Comparison of ENCODE assay signal across 22 mouse cellular contexts in the genomic region with DNA sequence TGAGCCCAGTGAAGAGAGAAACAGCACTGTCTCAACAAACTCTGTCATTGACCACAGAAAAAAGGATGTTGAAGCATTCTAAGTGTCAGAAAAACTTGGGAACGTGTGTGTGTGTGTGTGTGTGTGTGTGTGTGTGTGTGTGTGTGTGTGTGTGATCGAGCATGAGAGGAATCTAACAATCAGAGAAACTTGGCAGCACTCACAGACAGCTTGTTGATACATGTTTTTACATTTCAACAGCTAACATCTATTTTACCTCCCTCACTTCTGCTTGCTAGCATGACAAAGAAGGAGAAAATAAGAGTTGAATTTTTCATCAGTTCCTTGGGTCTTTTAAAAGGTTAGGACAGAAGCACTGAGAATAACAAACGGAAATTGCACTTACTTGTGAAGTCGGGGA.
DNase-seq lines count a peak whose midpoint lies in the region; ATAC-seq and TF ChIP-seq lines count a peak whose summit lies in the region.
"Had no signal": no experiment of that assay in that cellular context is flagged by ENCODE, and none has a peak within 500 bp of the region (broad histone marks: within the 10 kb centered on the region; RNA-seq: fewer than 3 reads in every experiment).

No protein-coding gene starts in this region.

- peak; percentile 64 for DNase-seq in embryonic facial prominence, embryonic 14.5 days (ENCODE audit: low spot score)
- DNase-seq in embryonic facial prominence, embryonic 10.5 days (ENCODE audit: low spot score), result no peak
- peak; percentile 31 for DNase-seq in limb, embryonic 14.5 days (ENCODE audit: low spot score)
- no peak for DNase-seq in limb, embryonic 10.5 days (ENCODE audit: low spot score)
- peak; percentile 23 for DNase-seq in lung, postnatal 10 days
- no peak for DNase-seq in lung, postnatal 4 days
- no peak for DNase-seq in layer of hippocampus, postnatal 36 days
- DNase-seq: adrenal gland, postnatal 10 days; adrenal gland, postnatal 36 days; cerebellum, adult 11 months; cerebellum, adult 2 months; cerebellum, adult 9-11 months; cerebellum, postnatal 25 days; gastrocnemius, postnatal 25 days; heart, adult 2 months had no signal

- WGBS in embryonic facial prominence, embryonic 14.5 days, result 45% methylated on average over 4 of the region's 4 CpGs
- WGBS in embryonic facial prominence, embryonic 10.5 days, result 78% methylated on average over 4 of the region's 4 CpGs
- 57% methylated on average over 4 of the region's 4 CpGs for WGBS in limb, embryonic 14.5 days
- WGBS in limb, embryonic 10.5 days, result 83% methylated on average over 4 of the region's 4 CpGs

- no peak overlapping the region for H3K4me3 ChIP-seq in embryonic facial prominence, embryonic 14.5 days (ENCODE audit: low read depth, low read length)
- H3K4me3 ChIP-seq in embryonic facial prominence, embryonic 10.5 days, result no peak overlapping the region
- no peak overlapping the region for H3K4me3 ChIP-seq in limb, embryonic 14.5 days (replicated peaks; ENCODE audit: low read length)
- no peak overlapping the region for H3K4me3 ChIP-seq in limb, embryonic 10.5 days
- H3K4me3 ChIP-seq: embryonic facial prominence, embryonic 13.5 days; forebrain, embryonic 10.5 days; heart, adult 2 months; hindbrain, embryonic 12.5 days; hindbrain, embryonic 15.5 days had no signal

- no peaks in the 10 kb centered on the region for H3K9me3 ChIP-seq in embryonic facial prominence, embryonic 14.5 days (ENCODE audit: control insufficient read depth, low read length)
- H3K9me3 ChIP-seq in embryonic facial prominence, embryonic 10.5 days, result no peaks in the 10 kb centered on the region
- H3K9me3 ChIP-seq in limb, embryonic 14.5 days (ENCODE audit: control insufficient read depth, low read length), result no peaks in the 10 kb centered on the region
- no peaks in the 10 kb centered on the region for H3K9me3 ChIP-seq in limb, embryonic 10.5 days (replicated peaks)
- H3K9me3 ChIP-seq: embryonic facial prominence, embryonic 13.5 days; forebrain, embryonic 10.5 days; hindbrain, embryonic 12.5 days; hindbrain, embryonic 15.5 days had no signal

- H3K4me2 ChIP-seq in embryonic facial prominence, embryonic 14.5 days (ENCODE audit: low read depth, low read length), result no peak overlapping the region
- H3K4me2 ChIP-seq in limb, embryonic 14.5 days (replicated peaks; ENCODE audit: low read depth, low read length, severe bottlenecking), result no peak overlapping the region
- H3K4me2 ChIP-seq: embryonic facial prominence, embryonic 13.5 days; heart, embryonic 11.5 days; hindbrain, embryonic 12.5 days; hindbrain, embryonic 15.5 days had no signal

- no peaks in the 10 kb centered on the region for H3K27me3 ChIP-seq in embryonic facial prominence, embryonic 14.5 days (replicated peaks; ENCODE audit: control insufficient read depth, insufficient read depth, low read length)
- H3K27me3 ChIP-seq in embryonic facial prominence, embryonic 10.5 days (replicated peaks; ENCODE audit: low read depth, poor library complexity, severe bottlenecking), result no peaks in the 10 kb centered on the region
- no peaks in the 10 kb centered on the region for H3K27me3 ChIP-seq in limb, embryonic 14.5 days (ENCODE audit: control insufficient read depth, insufficient read depth, low read length)
- no peaks in the 10 kb centered on the region for H3K27me3 ChIP-seq in limb, embryonic 10.5 days (ENCODE audit: low read depth, poor library complexity, severe bottlenecking)
- H3K27me3 ChIP-seq: embryonic facial prominence, embryonic 13.5 days; hindbrain, embryonic 12.5 days; hindbrain, embryonic 15.5 days; Patski had no signal

- no peak overlapping the region for H3K27ac ChIP-seq in embryonic facial prominence, embryonic 14.5 days (replicated peaks; ENCODE audit: low read depth, low read length)
- H3K27ac ChIP-seq in embryonic facial prominence, embryonic 10.5 days (replicated peaks), result no peak overlapping the region
- no peak overlapping the region for H3K27ac ChIP-seq in limb, embryonic 14.5 days (replicated peaks; ENCODE audit: low read depth, low read length)
- no peak overlapping the region for H3K27ac ChIP-seq in limb, embryonic 10.5 days
- H3K27ac ChIP-seq: embryonic facial prominence, embryonic 13.5 days; forebrain, embryonic 10.5 days; heart, adult 2 months; hindbrain, embryonic 12.5 days; hindbrain, embryonic 15.5 days had no signal

- no peak for ATAC-seq in embryonic facial prominence, embryonic 14.5 days (ENCODE audit: low read depth)
- no peak for ATAC-seq in limb, embryonic 14.5 days (ENCODE audit: low FRiP score, low read depth)
- ATAC-seq: forebrain, embryonic 14.5 days; Patski had no signal

- no peak for TF ChIP-seq POLR2A in limb, embryonic 14.5 days (IDR thresholded peaks at IDR 0.05; ENCODE audit: borderline replicate concordance, extremely low read depth, insufficient read depth, insufficient read length)

- no peaks in the 10 kb centered on the region for H3K36me3 ChIP-seq in embryonic facial prominence, embryonic 14.5 days (ENCODE audit: control insufficient read depth, insufficient read depth, low read length)
- H3K36me3 ChIP-seq in embryonic facial prominence, embryonic 10.5 days (replicated peaks), result no peaks in the 10 kb centered on the region
- no peaks in the 10 kb centered on the region for H3K36me3 ChIP-seq in limb, embryonic 14.5 days (ENCODE audit: control insufficient read depth, insufficient read depth, low read length)
- H3K36me3 ChIP-seq in limb, embryonic 10.5 days, result no peaks in the 10 kb centered on the region
- H3K36me3 ChIP-seq: embryonic facial prominence, embryonic 13.5 days; forebrain, embryonic 10.5 days; hindbrain, embryonic 12.5 days; hindbrain, embryonic 15.5 days had no signal

- H3K4me1 ChIP-seq in embryonic facial prominence, embryonic 14.5 days (ENCODE audit: control insufficient read depth, insufficient read depth, low read length), result no peaks in the 10 kb centered on the region
- no peaks in the 10 kb centered on the region for H3K4me1 ChIP-seq in embryonic facial prominence, embryonic 10.5 days
- H3K4me1 ChIP-seq in limb, embryonic 14.5 days (ENCODE audit: control insufficient read depth, insufficient read depth, low read length), result no peaks in the 10 kb centered on the region
- no peaks in the 10 kb centered on the region for H3K4me1 ChIP-seq in limb, embryonic 10.5 days
- H3K4me1 ChIP-seq: embryonic facial prominence, embryonic 13.5 days; forebrain, embryonic 10.5 days; hindbrain, embryonic 12.5 days; hindbrain, embryonic 15.5 days had no signal

- H3K9ac ChIP-seq in embryonic facial prominence, embryonic 14.5 days (ENCODE audit: low read depth, low read length), result no peak overlapping the region
- no peak overlapping the region for H3K9ac ChIP-seq in limb, embryonic 14.5 days (ENCODE audit: low read depth, low read length, severe bottlenecking)
- H3K9ac ChIP-seq: embryonic facial prominence, embryonic 13.5 days; hindbrain, embryonic 12.5 days; hindbrain, embryonic 15.5 days had no signal

Comparison
In these comparisons a context has a peak if more than half of its experiments do, and no peak if none do; other contexts are left out.
1. DNase-seq: peak in embryonic facial prominence, embryonic 14.5 days (single experiment), limb, embryonic 14.5 days (single experiment) and lung, postnatal 10 days (single experiment); none in embryonic facial prominence, embryonic 10.5 days (single experiment), limb, embryonic 10.5 days (single experiment), lung, postnatal 4 days (0 of 2) and layer of hippocampus, postnatal 36 days (0 of 2).